Mouse (Mus musculus) liver, adult 2 months (tissue): ENCODE data around the gene Pigp.

Source experiments
- CTCF ChIP-seq: fragments of 200-500 bp; IDR thresholded peaks from 2 replicates; pipeline ENCODE4 v1.5.1; 2011; ENCODE audit warnings: low read depth, low read length, control low read depth
- POLR2A ChIP-seq: fragments of 200-500 bp; IDR thresholded peaks from 2 replicates; pipeline ENCODE4 v1.6.1; 2011; ENCODE audit warnings: low read length, control low read depth; ENCODE audit not compliant: insufficient read depth; ENCODE audit errors: extremely low read depth

DNA sequence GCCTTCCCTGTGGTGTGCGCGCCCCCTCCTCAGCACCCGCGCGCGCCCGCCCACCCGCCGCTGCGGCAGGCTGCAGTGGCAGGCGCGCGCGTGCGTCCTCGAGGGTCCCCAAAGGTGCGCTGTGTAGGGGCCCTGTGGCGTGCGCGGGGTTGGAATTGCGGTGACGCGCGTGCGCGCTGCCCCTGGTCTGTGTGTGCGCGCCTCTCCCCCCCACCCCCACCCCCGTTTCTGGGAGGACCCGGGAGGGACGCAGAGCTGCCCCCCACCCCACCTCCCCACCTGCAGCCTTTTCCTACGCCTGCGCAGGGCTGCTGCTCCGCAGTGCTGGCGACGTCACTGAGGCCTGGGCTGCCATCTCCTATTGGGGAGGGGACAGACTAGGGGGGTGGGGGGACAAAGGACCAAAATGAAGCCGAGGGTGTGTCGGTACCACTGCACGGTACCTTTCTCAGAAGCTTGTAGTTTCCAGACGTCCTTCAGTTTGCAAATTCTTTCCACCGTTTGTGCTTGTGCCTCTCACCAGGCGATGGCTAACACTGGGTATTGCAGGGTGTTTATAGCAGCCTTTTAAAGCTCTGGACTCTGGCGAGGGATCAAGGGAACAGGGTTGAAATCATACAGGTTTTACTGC is at the start of gene Pigp:
- TF ChIP-seq CTCF, result peak; percentile 10; the same call in 1 of the 2 replicates
- no peak for TF ChIP-seq POLR2A
